23 mouse cellular contexts compared by ENCODE assay signal in the genomic region with DNA sequence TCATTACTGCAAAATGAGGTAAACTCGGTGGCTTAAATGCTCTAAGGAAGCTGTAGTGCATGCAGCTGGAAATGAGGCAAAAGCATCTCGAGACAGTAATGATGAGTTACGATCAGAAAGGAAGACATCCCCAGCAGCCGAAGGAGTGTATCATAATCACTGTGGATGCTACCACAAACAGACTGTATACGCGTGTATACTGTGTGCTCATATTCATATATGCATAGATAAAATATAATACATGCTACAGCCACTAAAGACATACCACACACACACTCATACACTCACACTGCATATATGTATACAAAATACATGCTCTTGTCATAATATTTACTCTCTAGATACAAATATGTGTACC. TPM values are rescaled to one million over a fixed set of nuclear protein-coding genes. Genes with fewer than 3 reads are reported as not detected.
A peak's percentile ranks its signal among the peaks of the same experiment; 100 is the strongest.
DNase-seq lines count a peak whose midpoint lies in the region; ATAC-seq and TF ChIP-seq lines count a peak whose summit lies in the region.
"Had no signal": no experiment of that assay in that cellular context is flagged by ENCODE, and none has a peak within 500 bp of the region (broad histone marks: within the 10 kb centered on the region; RNA-seq: fewer than 3 reads in every experiment).

No protein-coding gene starts in this region.

- no peaks in the 10 kb centered on the region for H3K36me3 ChIP-seq in limb, embryonic 14.5 days (ENCODE audit: control insufficient read depth, insufficient read depth, low read length)
- no peaks in the 10 kb centered on the region for H3K36me3 ChIP-seq in limb, embryonic 10.5 days
- H3K36me3 ChIP-seq in forebrain, embryonic 15.5 days: no peaks in the 10 kb centered on the region
- no peaks in the 10 kb centered on the region for H3K36me3 ChIP-seq in hindbrain, embryonic 14.5 days (replicated peaks; ENCODE audit: control insufficient read depth, insufficient read depth)
- H3K36me3 ChIP-seq in myocyte (ENCODE audit: control insufficient read depth, insufficient read depth): no peaks in the 10 kb centered on the region
- H3K36me3 ChIP-seq: embryonic facial prominence, embryonic 15.5 days; limb, embryonic 13.5 days had no signal

- no peaks in the 10 kb centered on the region for H3K27me3 ChIP-seq in limb, embryonic 14.5 days (ENCODE audit: control insufficient read depth, insufficient read depth, low read length)
- 0 out of 2 replicates have a peak, but pooled peaks cover 4% of the 10 kb centered on the region for H3K27me3 ChIP-seq in limb, embryonic 10.5 days (ENCODE audit: low read depth, poor library complexity, severe bottlenecking)
- no peaks in the 10 kb centered on the region for H3K27me3 ChIP-seq in forebrain, embryonic 15.5 days
- H3K27me3 ChIP-seq in hindbrain, embryonic 14.5 days (ENCODE audit: control insufficient read depth, insufficient read depth, low read length): no peaks in the 10 kb centered on the region
- no peaks in the 10 kb centered on the region for H3K27me3 ChIP-seq in myocyte (ENCODE audit: control insufficient read depth, insufficient read depth, insufficient read length)
- H3K27me3 ChIP-seq: embryonic facial prominence, embryonic 15.5 days; limb, embryonic 13.5 days had no signal

- no peak overlapping the region for H3K9ac ChIP-seq in limb, embryonic 14.5 days (ENCODE audit: low read depth, low read length, severe bottlenecking)
- H3K9ac ChIP-seq in forebrain, embryonic 15.5 days (replicated peaks): no peak overlapping the region
- no peak overlapping the region for H3K9ac ChIP-seq in hindbrain, embryonic 14.5 days
- H3K9ac ChIP-seq: embryonic facial prominence, embryonic 15.5 days; limb, embryonic 13.5 days had no signal

- H3K79me2 ChIP-seq in myocyte (ENCODE audit: control insufficient read depth, insufficient read depth): no peaks in the 10 kb centered on the region

- intact Hi-C loops in gastrocnemius, postnatal 36 days (cut with DNase I): no loop called here

- no peak overlapping the region for H3K4me2 ChIP-seq in limb, embryonic 14.5 days (replicated peaks; ENCODE audit: low read depth, low read length, severe bottlenecking)
- H3K4me2 ChIP-seq in forebrain, embryonic 15.5 days (replicated peaks): peak overlapping the region; percentile 8
- H3K4me2 ChIP-seq in hindbrain, embryonic 14.5 days (replicated peaks): peak overlapping the region; percentile 33
- peak overlapping the region; percentile 64 for H3K4me2 ChIP-seq in myocyte (ENCODE audit: low read depth)
- H3K4me2 ChIP-seq: embryonic facial prominence, embryonic 15.5 days had no signal

- no peak for DNase-seq in limb, embryonic 14.5 days (ENCODE audit: low spot score)
- DNase-seq in limb, embryonic 10.5 days (ENCODE audit: low spot score): no peak
- DNase-seq in hindbrain, embryonic 14.5 days (ENCODE audit: low spot score): no peak
- no peak for DNase-seq in layer of hippocampus, postnatal 25 days (ENCODE audit: extremely low spot score in 1 of 2, low spot score in 1 of 2)
- DNase-seq in spleen, adult 12 weeks (ENCODE audit: low spot score): no peak
- DNase-seq in gastrocnemius, postnatal 36 days: no peak
- DNase-seq: cerebellum, adult 8-10 months; gastrocnemius, adult 2 months had no signal

- 0 out of 2 replicates have a peak, but pooled peaks have one; percentile 7 for ATAC-seq in limb, embryonic 14.5 days (ENCODE audit: low FRiP score, low read depth)
- peak; percentile 44 for ATAC-seq in forebrain, embryonic 15.5 days (replicated peaks)
- no peak for ATAC-seq in hindbrain, embryonic 14.5 days (ENCODE audit: low FRiP score)

- no peak for TF ChIP-seq POLR2A in limb, embryonic 14.5 days (IDR thresholded peaks at IDR 0.05; ENCODE audit: borderline replicate concordance, extremely low read depth, insufficient read depth, insufficient read length)
- TF ChIP-seq POLR2A in myocyte (IDR thresholded peaks at IDR 0.05; ENCODE audit: insufficient read length, low read depth): no peak

- no peak overlapping the region for H3K4me3 ChIP-seq in limb, embryonic 14.5 days (replicated peaks; ENCODE audit: low read length)
- no peak overlapping the region for H3K4me3 ChIP-seq in limb, embryonic 10.5 days
- H3K4me3 ChIP-seq in forebrain, embryonic 15.5 days: no peak overlapping the region
- H3K4me3 ChIP-seq in hindbrain, embryonic 14.5 days (replicated peaks; ENCODE audit: low read length): 0 out of 2 replicates have a peak overlapping the region, but pooled peaks have one; percentile 4
- H3K4me3 ChIP-seq in myocyte: no peak overlapping the region
- H3K4me3 ChIP-seq: embryonic facial prominence, embryonic 15.5 days; gastrocnemius, adult 2 months; limb, embryonic 13.5 days; megakaryocyte, embryonic 14.5 days had no signal

- H3ac ChIP-seq in myocyte (ENCODE audit: control insufficient read depth, insufficient read length): no peak overlapping the region

- 47% methylated on average over 6 of the region's 6 CpGs for WGBS in limb, embryonic 14.5 days
- 66% methylated on average over 6 of the region's 6 CpGs for WGBS in limb, embryonic 10.5 days
- WGBS in forebrain, embryonic 15.5 days: 43% methylated on average over 6 of the region's 6 CpGs
- 37% methylated on average over 6 of the region's 6 CpGs for WGBS in hindbrain, embryonic 14.5 days

- no peaks in the 10 kb centered on the region for H3K9me3 ChIP-seq in limb, embryonic 14.5 days (ENCODE audit: control insufficient read depth, low read length)
- no peaks in the 10 kb centered on the region for H3K9me3 ChIP-seq in limb, embryonic 10.5 days (replicated peaks)
- no peaks in the 10 kb centered on the region for H3K9me3 ChIP-seq in forebrain, embryonic 15.5 days
- H3K9me3 ChIP-seq in hindbrain, embryonic 14.5 days (ENCODE audit: control insufficient read depth, low read length): no peaks in the 10 kb centered on the region
- H3K9me3 ChIP-seq: embryonic facial prominence, embryonic 15.5 days; limb, embryonic 13.5 days had no signal

- H3K4me1 ChIP-seq in limb, embryonic 14.5 days (ENCODE audit: control insufficient read depth, insufficient read depth, low read length): no peaks in the 10 kb centered on the region
- peaks cover 16% of the 10 kb centered on the region for H3K4me1 ChIP-seq in limb, embryonic 10.5 days
- peaks cover 12% of the 10 kb centered on the region for H3K4me1 ChIP-seq in forebrain, embryonic 15.5 days
- peaks cover 12% of the 10 kb centered on the region for H3K4me1 ChIP-seq in hindbrain, embryonic 14.5 days (replicated peaks; ENCODE audit: control insufficient read depth, insufficient read depth, low read length)
- H3K4me1 ChIP-seq: megakaryocyte, embryonic 14.5 days had no signal

- no peak overlapping the region for H3K27ac ChIP-seq in limb, embryonic 14.5 days (replicated peaks; ENCODE audit: low read depth, low read length)
- H3K27ac ChIP-seq in limb, embryonic 10.5 days: no peak overlapping the region
- H3K27ac ChIP-seq in forebrain, embryonic 15.5 days (replicated peaks): peak overlapping the region; percentile 78
- H3K27ac ChIP-seq in hindbrain, embryonic 14.5 days: peak overlapping the region; percentile 77
- H3K27ac ChIP-seq: embryonic facial prominence, embryonic 15.5 days; gastrocnemius, adult 2 months; limb, embryonic 13.5 days had no signal

TF ChIP-seq in myocyte, 11 proteins besides CTCF, POLR2A, EP300 and RAD21:
- TF ChIP-seq E2F4 (IDR thresholded peaks at IDR 0.05; ENCODE audit: insufficient read depth): no peak
- TF ChIP-seq TCF12 (IDR thresholded peaks at IDR 0.05; ENCODE audit: insufficient read depth, poor library complexity, severe bottlenecking): no peak
- no peak for TF ChIP-seq TCF3 (IDR thresholded peaks at IDR 0.05; ENCODE audit: insufficient read length, low read depth)
- TF ChIP-seq REST (IDR thresholded peaks at IDR 0.05; ENCODE audit: insufficient read depth, insufficient read length): no peak
TF ChIP-seq in myocyte: peak in this region for 0.

RNA-seq across cellular contexts. Expression of a gene that starts 25.1 kb away (rescaled TPM):
- not detected in 2 replicates for polyA plus RNA-seq in limb, embryonic 14.5 days (2012; rRNA removed)
- not detected in 2 replicates for polyA plus RNA-seq in limb, embryonic 14.5 days (2014; fragmentation: Nextera tagmentation; extraction: Ambion mirVana)
- not detected in 2 replicates for polyA plus RNA-seq in limb, embryonic 10.5 days (2016; fragmentation: Nextera tagmentation; extraction: Ambion mirVana)
- polyA plus RNA-seq in forebrain, embryonic 15.5 days (2015; fragmentation: Nextera tagmentation; extraction: Ambion mirVana): not detected in 2 replicates
- polyA plus RNA-seq in hindbrain, embryonic 14.5 days (2014; fragmentation: Nextera tagmentation; extraction: Ambion mirVana): 0.13 TPM in 1 of 2 replicates, not detected in the other
- polyA plus RNA-seq in myocyte (2012; fragmentation: generic; extraction: Trizol): not detected
- total RNA-seq in layer of hippocampus, postnatal 25 days (2021): not detected
- not detected for total RNA-seq in gastrocnemius, postnatal 36 days (2021)
- total RNA-seq: adrenal gland, postnatal 4 days; ES-E14; gastrocnemius, adult 2 months; heart, adult 18-20 months; heart, postnatal 4 days; layer of hippocampus, adult 18-20 months; left cerebral cortex, adult 8-10 months had no signal
- polyA plus RNA-seq: embryonic facial prominence, embryonic 15.5 days; heart, embryonic 14.5 days; kidney, embryonic 14.5 days; limb, embryonic 13.5 days; liver, embryonic 16.5 days; neural tube, embryonic 11.5 days had no signal

Comparison
In these comparisons a context has a peak if more than half of its experiments do, and no peak if none do; other contexts are left out.
1. H3K27ac ChIP-seq: peak in forebrain, embryonic 15.5 days (single experiment) and hindbrain, embryonic 14.5 days (single experiment); none in limb, embryonic 14.5 days (single experiment) and limb, embryonic 10.5 days (single experiment).